Mouse (Mus musculus): ENCODE data around the gene Lrig1. TPM values are rescaled to one million over a fixed set of nuclear protein-coding genes. Genes with fewer than 3 reads are reported as not detected.

The Lrig1 gene
- polyA plus RNA-seq, 1 experiment, result 0.32 TPM

DNA sequence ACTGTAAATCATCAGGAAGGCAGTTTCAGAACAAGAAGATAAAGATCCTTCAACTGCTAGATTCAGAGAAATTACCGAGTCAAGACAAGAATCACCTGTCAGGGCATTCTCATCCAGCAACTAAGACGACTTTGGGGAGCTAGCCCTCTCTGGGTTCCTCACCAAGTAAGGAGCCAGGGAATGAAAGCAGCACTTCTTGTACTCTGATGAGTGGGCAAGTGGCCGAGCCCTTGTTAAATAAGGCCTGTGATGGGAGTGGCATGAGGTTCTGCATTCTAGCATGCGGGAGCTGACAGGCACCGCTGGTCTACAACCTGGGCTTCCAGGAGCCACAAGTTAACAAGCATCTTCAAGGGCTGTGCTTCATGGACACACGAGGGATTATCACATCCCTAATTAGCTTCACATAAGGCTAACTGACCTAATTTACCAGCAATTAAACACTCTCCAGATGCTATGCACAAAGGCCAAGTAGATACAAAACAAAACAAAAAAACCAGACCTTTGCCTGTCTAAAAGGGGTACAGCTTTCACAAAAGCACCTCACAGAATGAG lies 47.2 kb downstream of the Lrig1 start:
- Histone ChIP-seq H3K4me3 (ENCODE audit: insufficient read depth, low read length) (no peak overlapping the region), H3K27ac (ENCODE audit: insufficient read depth, low read depth, low read length) (no peak overlapping the region), H3K4me1 (ENCODE audit: control insufficient read depth, insufficient read depth, low read length) (no peaks in the 10 kb centered on the region)
- no peak for TF ChIP-seq POLR2A (IDR thresholded peaks at IDR 0.05; ENCODE audit: borderline replicate concordance, low read depth, low read length)

DNA sequence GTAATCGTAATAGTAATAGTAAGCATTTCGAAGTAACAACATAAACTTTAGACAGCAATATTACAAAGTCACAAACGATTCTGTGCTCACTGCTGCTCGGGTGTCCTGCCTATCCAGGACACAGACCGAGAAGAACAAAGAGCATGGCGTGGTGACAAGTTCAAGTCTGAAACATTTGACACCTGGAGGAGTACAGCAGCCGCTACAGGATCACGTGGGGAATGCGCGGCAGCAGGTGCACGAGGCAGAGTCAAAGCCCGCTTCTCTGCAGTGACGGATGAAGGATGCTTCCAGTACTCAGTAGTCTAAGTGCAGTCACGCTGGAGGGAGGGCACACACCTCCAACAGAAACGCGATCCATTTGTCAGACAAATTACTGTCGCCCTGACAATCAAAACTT lies 48.4 kb downstream of the Lrig1 start:
- no peak for TF ChIP-seq POLR2A (IDR thresholded peaks at IDR 0.05; ENCODE audit: borderline replicate concordance, low read depth, low read length)
- TF ChIP-seq CTCF (IDR thresholded peaks at IDR 0.05; ENCODE audit: low read depth, low read length), result no peak
- no peak overlapping the region for H3K4me3 ChIP-seq (ENCODE audit: insufficient read depth, low read length)
- 0 out of 2 replicates have a peak, but pooled peaks cover 3% of the 10 kb centered on the region for H3K4me1 ChIP-seq (ENCODE audit: control insufficient read depth, insufficient read depth, low read length)
- no peak overlapping the region for H3K27ac ChIP-seq (ENCODE audit: insufficient read depth, low read depth, low read length)

DNA sequence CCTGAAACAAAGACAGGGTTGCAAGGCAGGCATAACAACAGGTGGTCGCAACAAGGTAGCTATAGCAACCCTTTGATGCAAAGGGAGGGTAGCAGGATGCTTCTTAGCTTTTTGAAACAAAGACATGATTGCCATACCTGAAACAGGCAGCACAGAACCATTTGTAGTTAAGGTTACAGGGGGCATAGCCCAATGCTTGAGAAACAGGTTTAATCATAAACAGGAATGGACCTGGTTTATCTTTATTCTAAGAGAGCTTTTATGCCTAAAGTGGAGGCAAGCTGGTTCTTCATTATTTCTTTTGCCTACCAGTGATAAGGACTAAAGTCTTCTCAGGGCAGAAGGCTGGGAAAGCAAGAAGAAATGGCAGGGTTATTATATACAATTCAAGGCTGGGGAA lies 50.3 kb downstream of the Lrig1 start:
- no peak for TF ChIP-seq CTCF (IDR thresholded peaks at IDR 0.05; ENCODE audit: low read depth, low read length)
- no peak for TF ChIP-seq POLR2A (IDR thresholded peaks at IDR 0.05; ENCODE audit: borderline replicate concordance, low read depth, low read length)
- peaks cover 7% of the 10 kb centered on the region; the same call in 1 of the 2 replicates for H3K4me1 ChIP-seq (ENCODE audit: control insufficient read depth, insufficient read depth, low read length)
- H3K4me3 ChIP-seq (ENCODE audit: insufficient read depth, low read length), result no peak overlapping the region
- H3K27ac ChIP-seq (ENCODE audit: insufficient read depth, low read depth, low read length), result no peak overlapping the region

DNA sequence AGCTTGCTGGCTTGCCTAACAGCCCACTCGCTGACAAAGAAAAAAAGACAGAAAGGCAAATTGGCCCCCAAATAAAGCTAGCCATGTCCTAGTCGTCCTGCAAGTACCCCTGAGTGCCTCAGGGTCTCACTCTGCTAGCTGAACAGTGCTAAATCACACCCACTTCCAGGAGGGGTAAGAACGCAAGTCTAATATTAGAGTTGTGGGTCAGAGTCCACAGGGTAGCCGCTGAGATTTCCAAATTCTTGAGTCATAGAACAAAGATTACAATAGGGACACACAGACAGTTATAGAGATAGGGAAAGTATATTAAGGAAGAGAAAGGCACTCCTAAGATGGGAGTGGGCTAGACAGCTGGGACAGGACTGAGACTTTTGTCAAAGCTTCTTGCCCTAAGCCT lies 51.5 kb downstream of the Lrig1 start:
- H3K27ac ChIP-seq (ENCODE audit: insufficient read depth, low read depth, low read length), result no peak overlapping the region
- TF ChIP-seq CTCF (IDR thresholded peaks at IDR 0.05; ENCODE audit: low read depth, low read length) (no peak), POLR2A (IDR thresholded peaks at IDR 0.05; ENCODE audit: borderline replicate concordance, low read depth, low read length) (no peak)
- H3K4me1 ChIP-seq (ENCODE audit: control insufficient read depth, insufficient read depth, low read length), result peaks cover 7% of the 10 kb centered on the region; the same call in 1 of the 2 replicates
- no peak overlapping the region for H3K4me3 ChIP-seq (ENCODE audit: insufficient read depth, low read length)

DNA sequence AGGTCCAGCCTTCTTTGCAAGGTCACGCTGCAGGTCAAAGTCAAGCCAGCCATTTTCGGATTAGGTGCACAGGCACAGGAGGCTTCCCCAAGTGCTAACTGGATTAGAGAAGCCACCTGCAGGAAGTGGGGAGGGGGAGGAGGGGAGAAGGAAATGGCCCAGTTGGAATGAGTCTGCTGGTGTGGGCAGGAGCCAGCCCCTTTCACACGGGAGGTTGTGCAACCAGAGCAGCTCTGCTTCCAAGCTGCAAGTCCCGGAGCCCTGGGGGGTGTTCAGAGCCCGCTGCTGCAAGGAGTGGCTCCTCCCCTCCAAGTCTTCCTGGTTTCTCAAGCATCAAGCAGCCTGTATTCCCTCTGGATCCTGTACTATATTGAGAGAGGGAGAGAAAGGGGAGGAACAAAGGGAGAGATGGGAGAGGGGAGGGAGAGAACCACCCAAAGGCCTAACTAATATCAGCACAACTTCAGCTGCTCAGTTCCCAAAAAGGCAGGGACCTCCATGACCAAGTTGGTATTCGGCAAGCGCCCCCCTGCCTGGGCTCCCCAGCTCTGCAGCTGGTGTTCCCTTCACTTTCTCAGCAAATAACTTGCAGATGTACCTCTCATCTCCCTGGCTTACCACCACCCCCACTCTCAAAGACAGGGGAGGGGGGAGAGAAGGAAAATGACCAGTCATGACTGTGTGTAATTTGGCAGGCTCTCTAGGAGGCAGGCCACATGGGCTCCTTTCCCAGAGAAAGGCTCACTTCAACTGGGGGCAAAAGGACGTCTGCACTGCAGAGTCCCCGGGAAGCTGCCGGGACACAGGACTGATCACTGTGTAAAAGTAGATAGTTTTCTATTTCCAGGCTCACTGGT lies 52.2 kb downstream of the Lrig1 start:
- TF ChIP-seq POLR2A (IDR thresholded peaks at IDR 0.05; ENCODE audit: borderline replicate concordance, low read depth, low read length) (no peak), CTCF (IDR thresholded peaks at IDR 0.05; ENCODE audit: low read depth, low read length) (no peak)
- Histone ChIP-seq H3K4me1 (ENCODE audit: control insufficient read depth, insufficient read depth, low read length) (peaks cover 7% of the 10 kb centered on the region; the same call in 1 of the 2 replicates), H3K27ac (ENCODE audit: insufficient read depth, low read depth, low read length) (no peak overlapping the region)

DNA sequence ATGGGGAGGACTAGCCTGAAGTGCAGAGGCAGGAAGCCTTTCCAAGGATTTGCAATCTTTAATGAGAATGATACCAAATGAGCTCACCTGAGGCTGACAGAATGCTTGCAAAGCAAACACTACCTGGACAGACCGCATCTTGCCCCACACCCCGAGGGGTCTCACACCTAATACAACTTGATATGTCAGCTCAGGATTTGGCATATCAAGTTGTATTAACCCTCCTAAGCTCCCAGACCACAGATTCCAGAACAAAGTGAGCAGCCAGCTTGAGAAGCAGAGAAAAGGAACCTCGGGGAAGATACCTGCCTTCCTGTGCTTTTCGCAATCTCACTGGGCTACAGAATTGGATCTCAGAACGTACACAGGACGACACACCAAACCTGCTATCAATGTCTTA lies 53.1 kb downstream of the Lrig1 start:
- H3K27ac ChIP-seq (ENCODE audit: insufficient read depth, low read depth, low read length), result no peak overlapping the region

More for the DNA sequence above, 52.2 kb downstream of the Lrig1 start:
- no peak overlapping the region for H3K4me3 ChIP-seq (ENCODE audit: insufficient read depth, low read length)

DNA sequence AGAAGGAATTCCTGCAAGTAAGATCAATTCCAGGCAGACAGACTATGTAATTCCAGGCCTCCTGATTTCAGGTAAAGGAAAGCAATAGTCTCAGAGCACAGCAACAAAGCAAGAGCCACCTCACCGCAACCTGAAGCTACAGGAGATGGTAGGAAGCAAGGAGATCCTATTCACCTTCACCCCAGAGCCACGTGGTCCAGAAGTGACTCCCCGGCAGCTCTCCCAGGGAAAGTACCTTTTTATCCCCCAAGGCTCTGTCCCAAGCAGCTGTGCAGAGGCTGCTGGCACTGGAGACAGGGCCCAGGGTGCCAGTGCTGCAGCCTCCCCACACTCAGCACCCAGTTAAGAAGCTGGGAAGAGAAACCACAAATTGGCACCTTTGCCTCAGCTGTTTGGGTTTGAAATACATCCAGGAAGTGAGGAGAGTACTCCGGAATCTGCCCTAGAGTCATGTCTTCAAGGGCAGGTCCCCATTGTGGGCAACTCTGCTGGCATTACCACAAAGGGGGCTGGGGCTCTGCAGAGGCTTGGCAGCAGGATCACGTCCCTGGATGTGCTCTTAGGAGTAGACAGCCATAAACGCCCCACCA lies 53.6 kb downstream of the Lrig1 start:
- peaks cover 7% of the 10 kb centered on the region; the same call in 1 of the 2 replicates for H3K4me1 ChIP-seq (ENCODE audit: control insufficient read depth, insufficient read depth, low read length)
- no peak for TF ChIP-seq CTCF (IDR thresholded peaks at IDR 0.05; ENCODE audit: low read depth, low read length)
- no peak for TF ChIP-seq POLR2A (IDR thresholded peaks at IDR 0.05; ENCODE audit: borderline replicate concordance, low read depth, low read length)
- no peak overlapping the region for H3K4me3 ChIP-seq (ENCODE audit: insufficient read depth, low read length)
- no peak overlapping the region for H3K27ac ChIP-seq (ENCODE audit: insufficient read depth, low read depth, low read length)

More for the DNA sequence above, 53.1 kb downstream of the Lrig1 start:
- Histone ChIP-seq H3K4me3 (ENCODE audit: insufficient read depth, low read length) (no peak overlapping the region), H3K4me1 (ENCODE audit: control insufficient read depth, insufficient read depth, low read length) (peaks cover 7% of the 10 kb centered on the region; the same call in 1 of the 2 replicates)
- TF ChIP-seq CTCF (IDR thresholded peaks at IDR 0.05; ENCODE audit: low read depth, low read length), result no peak
- no peak for TF ChIP-seq POLR2A (IDR thresholded peaks at IDR 0.05; ENCODE audit: borderline replicate concordance, low read depth, low read length)

DNA sequence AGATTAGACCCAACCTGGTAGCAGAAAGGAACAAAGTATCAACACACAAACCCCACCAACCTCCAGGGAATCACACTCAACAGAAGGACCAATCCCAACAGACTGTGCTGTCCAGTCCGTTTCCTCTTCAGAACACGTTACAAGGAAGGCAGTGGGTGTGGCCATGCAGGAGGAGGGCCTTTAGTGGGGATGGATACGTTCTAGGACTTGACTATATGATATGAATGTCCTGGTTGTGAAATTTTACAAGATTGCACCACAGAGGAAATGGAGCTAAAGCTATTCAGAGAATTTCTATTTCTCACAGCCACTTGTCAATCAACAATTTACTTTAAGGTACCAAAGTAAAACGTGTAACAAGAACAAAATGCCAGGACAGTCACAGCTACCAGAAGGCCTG lies 54.2 kb downstream of the Lrig1 start:
- Histone ChIP-seq H3K27ac (ENCODE audit: insufficient read depth, low read depth, low read length) (no peak overlapping the region), H3K4me3 (ENCODE audit: insufficient read depth, low read length) (no peak overlapping the region), H3K4me1 (ENCODE audit: control insufficient read depth, insufficient read depth, low read length) (peaks cover 7% of the 10 kb centered on the region; the same call in 1 of the 2 replicates)
- TF ChIP-seq CTCF (IDR thresholded peaks at IDR 0.05; ENCODE audit: low read depth, low read length), result no peak
- no peak for TF ChIP-seq POLR2A (IDR thresholded peaks at IDR 0.05; ENCODE audit: borderline replicate concordance, low read depth, low read length)

DNA sequence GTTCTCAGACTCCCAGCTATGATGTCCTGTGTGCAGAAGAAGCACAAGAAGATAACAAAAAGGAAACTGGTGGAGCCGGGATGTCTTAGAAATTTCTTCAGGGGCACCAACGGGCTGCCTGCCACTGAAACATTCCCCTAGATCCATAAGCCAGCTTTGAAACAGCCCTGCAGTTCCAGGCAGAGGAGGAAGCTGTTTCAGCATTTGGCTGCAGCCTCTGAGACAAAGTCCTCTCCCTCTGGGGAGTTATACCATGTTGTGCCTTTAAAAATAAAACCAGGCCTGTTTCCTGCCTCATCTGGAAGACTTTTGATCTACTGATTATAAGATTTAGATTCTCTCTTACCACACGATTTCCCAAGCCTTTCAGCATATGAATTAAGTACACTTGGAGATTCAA lies 55.3 kb downstream of the Lrig1 start:
- TF ChIP-seq CTCF (IDR thresholded peaks at IDR 0.05; ENCODE audit: low read depth, low read length), result no peak
- no peak for TF ChIP-seq POLR2A (IDR thresholded peaks at IDR 0.05; ENCODE audit: borderline replicate concordance, low read depth, low read length)
- Histone ChIP-seq H3K4me3 (ENCODE audit: insufficient read depth, low read length) (no peak overlapping the region), H3K4me1 (ENCODE audit: control insufficient read depth, insufficient read depth, low read length) (peaks cover 7% of the 10 kb centered on the region; the same call in 1 of the 2 replicates), H3K27ac (ENCODE audit: insufficient read depth, low read depth, low read length) (no peak overlapping the region)

DNA sequence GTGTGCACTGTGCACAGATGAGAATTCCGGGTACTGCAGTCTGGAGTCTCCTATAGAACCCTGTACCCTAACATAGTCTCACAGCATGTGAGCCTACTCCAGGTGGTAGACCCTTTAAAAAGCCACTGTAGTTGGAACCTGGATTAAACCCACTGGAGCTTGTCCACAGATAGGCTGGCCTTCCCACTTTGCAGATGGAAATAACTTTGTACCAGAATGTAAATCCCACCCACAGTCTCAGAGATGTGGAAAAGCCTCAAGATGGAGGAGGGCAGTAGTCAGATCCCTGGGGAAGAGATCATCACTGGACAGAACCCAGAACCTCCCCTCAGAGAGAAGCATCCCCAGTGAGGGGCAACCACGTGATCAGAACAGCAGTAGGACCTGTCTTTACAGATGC lies 56.0 kb downstream of the Lrig1 start:
- TF ChIP-seq CTCF (IDR thresholded peaks at IDR 0.05; ENCODE audit: low read depth, low read length) (no peak), POLR2A (IDR thresholded peaks at IDR 0.05; ENCODE audit: borderline replicate concordance, low read depth, low read length) (no peak)
- H3K27ac ChIP-seq (ENCODE audit: insufficient read depth, low read depth, low read length), result no peak overlapping the region
- H3K4me1 ChIP-seq (ENCODE audit: control insufficient read depth, insufficient read depth, low read length), result peaks cover 7% of the 10 kb centered on the region; the same call in 1 of the 2 replicates
- no peak overlapping the region for H3K4me3 ChIP-seq (ENCODE audit: insufficient read depth, low read length)

All from bone marrow macrophage, adult 2 months (primary cell).